Mouse (Mus musculus) liver, embryonic 14.5 days (tissue): ENCODE measurements around the gene Nrsn2. TPM values are rescaled to one million over a fixed set of nuclear protein-coding genes. Genes with fewer than 3 reads are reported as not detected.

Experiments
- ATAC-seq: fragments of 200-750 bp; cut with Nextera tagmentation; 2 replicates; pipeline ENCODE4 v1.8.0; 2017; ENCODE audit warnings: moderate number of reproducible peaks, mild to moderate bottlenecking, moderate library complexity; ENCODE audit not compliant: insufficient read depth
- DNase-seq, 3 experiments: peaks; one replicate each; pipeline ENCODE4 v3.0.0-alpha.2; 2012 to 2013; ENCODE audit warnings: low read depth in 3 of 3, low spot score in 3 of 3
- H3K27ac ChIP-seq: fragments of 300-500 bp; sonication (generic); 2 replicates; pipeline ENCODE4 v1.5.1; 2014; ENCODE audit warnings: moderate library complexity, mild to moderate bottlenecking, control low read depth, inconsistent platforms
- H3K27me3 ChIP-seq: fragments of 300-500 bp; sonication (generic); 2 replicates; pipeline ENCODE4 v1.6.1; 2014; ENCODE audit warnings: mild to moderate bottlenecking, low read length, moderate library complexity; ENCODE audit not compliant: control insufficient read depth, insufficient read depth
- H3K36me3 ChIP-seq: fragments of 300-500 bp; sonication (generic); replicated peaks from 2 replicates; pipeline ENCODE4 v1.6.1; 2014; ENCODE audit warnings: low read depth; ENCODE audit not compliant: control insufficient read depth, insufficient read depth
- H3K4me1 ChIP-seq, 2 experiments: fragments of 200-500 bp in 1 of 2; fragments of 300-500 bp in 1 of 2; sonication (generic) in 1 of 2; replicated peaks; 2 replicates each; pipeline ENCODE4 v1.6.1; 2012 to 2014; ENCODE audit warnings: antibody characterized with exemption in 1 of 2, inconsistent platforms in 1 of 2, low read length in 1 of 2; ENCODE audit not compliant: control insufficient read depth in 2 of 2, insufficient read depth in 2 of 2
- H3K4me2 ChIP-seq: fragments of 300-500 bp; sonication (generic); 2 replicates; pipeline ENCODE4 v1.6.1; 2014; ENCODE audit warnings: low read depth, mild to moderate bottlenecking, control low read depth, moderate library complexity
- H3K4me3 ChIP-seq, 2 experiments: fragments of 200-500 bp in 1 of 2; fragments of 300-500 bp in 1 of 2; sonication (generic) in 1 of 2; 2 replicates each; pipeline ENCODE4 v1.5.1; 2012 to 2014; ENCODE audit warnings: low read depth in 2 of 2, low read length in 2 of 2, mild to moderate bottlenecking in 2 of 2, control low read depth in 1 of 2, inconsistent platforms in 1 of 2, moderate library complexity in 1 of 2; ENCODE audit not compliant: insufficient read depth in 1 of 2
- H3K9ac ChIP-seq: fragments of 300-500 bp; sonication (generic); replicated peaks from 2 replicates; pipeline ENCODE4 v1.6.1; 2014; ENCODE audit warnings: mild to moderate bottlenecking, control low read depth, moderate library complexity
- H3K9me3 ChIP-seq: fragments of 300-500 bp; sonication (generic); 2 replicates; pipeline ENCODE4 v1.6.1; 2016; ENCODE audit warnings: low read length, mixed read lengths; ENCODE audit not compliant: control insufficient read depth
- CTCF ChIP-seq: IDR thresholded peaks from 2 replicates; pipeline ENCODE4 v1.5.1; 2016; ENCODE audit warnings: antibody characterized with exemption, low read depth, control low read depth
- EP300 ChIP-seq: IDR thresholded peaks from 2 replicates; pipeline ENCODE4 v1.6.1; 2016; ENCODE audit warnings: antibody characterized with exemption, low read depth
- WGBS: fragments of 180-500 bp; shearing (Covaris S2); extraction: QIAGEN DNeasy Blood & Tissue Kit; methylation state at CpG from one replicate; pipeline ENCODE4 v1.1.7; 2014; ENCODE audit not compliant: insufficient replicate concordance; 5-methylcytosine and 5-hydroxymethylcytosine counted together
- polyA plus RNA-seq, 2 experiments: library from polyadenylated mRNA; depleted of rRNA in 1 of 2; stranded (reverse) in 1 of 2; unstranded in 1 of 2; fragments of >200 nt; fragmentation: Nextera tagmentation in 1 of 2; extraction: Ambion mirVana in 1 of 2; gene quantifications; 2 replicates each; pipeline versions ENCODE4 v1.2.1 to v1.2.3; 2012 to 2014

The Nrsn2 gene
- polyA plus RNA-seq, 2 experiments = not detected

DNA sequence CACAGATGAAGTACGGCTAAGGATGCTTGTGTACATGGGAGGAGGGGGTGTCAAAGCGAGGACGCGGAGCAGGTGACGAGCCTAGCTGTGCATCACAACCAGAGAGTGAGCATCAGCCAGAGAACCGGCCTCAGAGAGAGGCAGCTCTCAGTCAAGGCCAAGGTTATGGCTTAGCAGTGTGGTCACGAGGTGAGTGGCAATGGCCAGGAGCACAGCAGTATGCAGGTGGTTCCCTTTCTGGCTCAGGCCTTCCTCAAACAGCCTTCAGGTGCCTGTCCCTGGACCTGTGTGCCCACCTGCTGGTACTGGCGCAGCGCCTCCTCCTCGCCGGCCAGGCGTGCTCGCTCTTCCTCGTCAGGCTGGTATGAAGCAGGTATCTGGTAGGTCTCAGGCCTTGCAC is 52.5 kb downstream of the Nrsn2 start:
- no peaks in the 10 kb centered on the region for H3K27me3 ChIP-seq
- DNase-seq = no peak
- ATAC-seq = no peak
- peaks cover 33% of the 10 kb centered on the region for H3K36me3 ChIP-seq
- H3K9ac ChIP-seq = no peak overlapping the region
- no peak overlapping the region for H3K4me3 ChIP-seq
- H3K4me2 ChIP-seq = no peak overlapping the region
- 86% methylated on average over 14 of the region's 14 CpGs for WGBS
- TF ChIP-seq EP300 (no peak), CTCF (no peak)
- no peaks in the 10 kb centered on the region for H3K4me1 ChIP-seq
- H3K27ac ChIP-seq = no peak overlapping the region
- H3K9me3 ChIP-seq = no peaks in the 10 kb centered on the region

DNA sequence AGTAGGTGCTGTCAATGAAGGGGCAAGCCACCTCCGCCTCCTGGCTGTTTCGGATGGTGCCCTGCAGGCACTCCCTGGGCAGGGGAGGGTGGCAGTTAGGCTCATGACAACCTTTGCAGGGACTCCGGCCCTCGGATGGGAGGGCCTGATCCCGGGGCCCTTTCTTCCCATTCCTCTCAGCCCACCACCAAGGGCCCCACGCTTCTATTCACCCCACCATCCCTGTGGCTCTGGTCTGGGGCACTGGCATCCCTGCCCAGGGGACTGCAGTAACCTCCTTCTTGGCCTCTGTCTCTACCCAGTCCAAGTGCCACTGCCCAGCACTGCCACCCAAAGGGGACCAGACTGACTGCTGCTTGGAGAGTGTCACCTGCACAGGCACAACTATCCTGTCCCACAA is 54.2 kb downstream of the Nrsn2 start:
- Histone ChIP-seq H3K4me3 (no peak overlapping the region), H3K27me3 (no peaks in the 10 kb centered on the region), H3K36me3 (peaks cover 39% of the 10 kb centered on the region), H3K27ac (no peak overlapping the region), H3K9me3 (no peaks in the 10 kb centered on the region), H3K4me2 (no peak overlapping the region), H3K9ac (no peak overlapping the region), H3K4me1 (no peaks in the 10 kb centered on the region)
- no peak for DNase-seq
- no peak for ATAC-seq
- TF ChIP-seq CTCF = no peak
- TF ChIP-seq EP300 = no peak
- 79% methylated on average over 6 of the region's 6 CpGs for WGBS

DNA sequence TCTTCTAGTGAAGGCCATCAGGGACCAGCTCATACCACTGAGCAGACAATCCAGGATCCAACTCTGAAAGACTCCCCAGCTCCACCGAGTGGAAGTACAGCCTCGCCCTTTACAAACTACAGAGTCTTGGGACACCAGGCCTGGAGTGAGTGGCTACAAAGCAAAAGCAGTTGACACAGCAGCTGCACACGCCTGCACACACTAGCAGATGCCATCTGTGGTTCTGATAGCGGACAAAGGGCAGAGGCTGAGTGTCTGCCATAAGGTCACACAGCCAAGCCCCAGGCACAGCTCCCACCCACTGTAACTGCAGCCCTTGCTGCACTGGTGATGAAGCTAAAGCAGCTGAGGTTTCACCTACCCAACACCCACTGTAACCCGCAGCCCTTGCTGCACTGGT is 54.9 kb downstream of the Nrsn2 start:
- ATAC-seq (no peak), DNase-seq (no peak)
- Histone ChIP-seq H3K4me1 (no peaks in the 10 kb centered on the region), H3K4me3 (no peak overlapping the region), H3K9me3 (no peaks in the 10 kb centered on the region), H3K27me3 (no peaks in the 10 kb centered on the region), H3K4me2 (no peak overlapping the region), H3K27ac (no peak overlapping the region), H3K36me3 (peaks cover 39% of the 10 kb centered on the region), H3K9ac (no peak overlapping the region)
- TF ChIP-seq CTCF (no peak), EP300 (no peak)
- 65% methylated on average over 5 of the region's 5 CpGs for WGBS

Other genes with a start within 250 kb of the Nrsn2 start
- 0.11 and 0.17 TPM in 2 replicates for gene Tcf15, start 233.1 kb downstream of the Nrsn2 start, polyA plus RNA-seq (2012; rRNA removed)
- not detected in 2 replicates for gene Tcf15, start 233.1 kb downstream of the Nrsn2 start, polyA plus RNA-seq (2014; fragmentation: Nextera tagmentation; extraction: Ambion mirVana)
- gene Csnk2a1, start 149.8 kb downstream of the Nrsn2 start, polyA plus RNA-seq (2012; rRNA removed) = 16.3 and 22.7 TPM in 2 replicates
- gene Csnk2a1, start 149.8 kb downstream of the Nrsn2 start, polyA plus RNA-seq (2014; fragmentation: Nextera tagmentation; extraction: Ambion mirVana) = 43.2 and 44.8 TPM in 2 replicates
- gene Tbc1d20, start 82.8 kb downstream of the Nrsn2 start, polyA plus RNA-seq (2012; rRNA removed) = 9.5 and 10.1 TPM in 2 replicates
- gene Tbc1d20, start 82.8 kb downstream of the Nrsn2 start, polyA plus RNA-seq (2014; fragmentation: Nextera tagmentation; extraction: Ambion mirVana) = 5.3 and 5.7 TPM in 2 replicates
- gene Rbck1, start 44.0 kb downstream of the Nrsn2 start, polyA plus RNA-seq (2012; rRNA removed) = 49.6 and 54.5 TPM in 2 replicates
- gene Rbck1, start 44.0 kb downstream of the Nrsn2 start, polyA plus RNA-seq (2014; fragmentation: Nextera tagmentation; extraction: Ambion mirVana) = 34.3 and 38.8 TPM in 2 replicates
- gene Trib3, start 32.6 kb downstream of the Nrsn2 start, polyA plus RNA-seq (2012; rRNA removed) = 0.54 and 0.77 TPM in 2 replicates
- 0.70 and 1.5 TPM in 2 replicates for gene Trib3, start 32.6 kb downstream of the Nrsn2 start, polyA plus RNA-seq (2014; fragmentation: Nextera tagmentation; extraction: Ambion mirVana)
- 4.4 TPM in 2 replicates for gene Sox12, start 21.4 kb upstream of the Nrsn2 start, polyA plus RNA-seq (2012; rRNA removed)
- gene Sox12, start 21.4 kb upstream of the Nrsn2 start, polyA plus RNA-seq (2014; fragmentation: Nextera tagmentation; extraction: Ambion mirVana) = 1.4 and 1.9 TPM in 2 replicates
- gene Zcchc3, start 38.4 kb upstream of the Nrsn2 start, polyA plus RNA-seq (2012; rRNA removed) = 7.6 and 9.1 TPM in 2 replicates
- 8.7 and 10.7 TPM in 2 replicates for gene Zcchc3, start 38.4 kb upstream of the Nrsn2 start, polyA plus RNA-seq (2014; fragmentation: Nextera tagmentation; extraction: Ambion mirVana)
- 0.15 and 0.19 TPM in 2 replicates for gene 6820408C15Rik, start 38.9 kb upstream of the Nrsn2 start, polyA plus RNA-seq (2012; rRNA removed)
- 0.11 and 0.23 TPM in 2 replicates for gene 6820408C15Rik, start 38.9 kb upstream of the Nrsn2 start, polyA plus RNA-seq (2014; fragmentation: Nextera tagmentation; extraction: Ambion mirVana)
- gene Defb23, start 88.0 kb upstream of the Nrsn2 start, polyA plus RNA-seq (2012; rRNA removed) = not detected in 2 replicates
- gene Defb23, start 88.0 kb upstream of the Nrsn2 start, polyA plus RNA-seq (2014; fragmentation: Nextera tagmentation; extraction: Ambion mirVana) = not detected in 2 replicates
- not detected in 2 replicates for gene Defb20, start 100.4 kb upstream of the Nrsn2 start, polyA plus RNA-seq (2012; rRNA removed)
- gene Defb20, start 100.4 kb upstream of the Nrsn2 start, polyA plus RNA-seq (2014; fragmentation: Nextera tagmentation; extraction: Ambion mirVana) = not detected in 2 replicates
- not detected in 2 replicates for gene Defb22, start 113.5 kb upstream of the Nrsn2 start, polyA plus RNA-seq (2012; rRNA removed)
- gene Defb22, start 113.5 kb upstream of the Nrsn2 start, polyA plus RNA-seq (2014; fragmentation: Nextera tagmentation; extraction: Ambion mirVana) = not detected in 2 replicates
- not detected in 2 replicates for gene Defb26, start 135.1 kb upstream of the Nrsn2 start, polyA plus RNA-seq (2012; rRNA removed)
- gene Defb26, start 135.1 kb upstream of the Nrsn2 start, polyA plus RNA-seq (2014; fragmentation: Nextera tagmentation; extraction: Ambion mirVana) = not detected in 2 replicates
- not detected in 2 replicates for gene Defb28, start 141.6 kb upstream of the Nrsn2 start, polyA plus RNA-seq (2012; rRNA removed)
- gene Defb28, start 141.6 kb upstream of the Nrsn2 start, polyA plus RNA-seq (2014; fragmentation: Nextera tagmentation; extraction: Ambion mirVana) = not detected in 2 replicates
- gene Defb29, start 163.5 kb upstream of the Nrsn2 start, polyA plus RNA-seq (2012; rRNA removed) = not detected in 2 replicates
- gene Defb29, start 163.5 kb upstream of the Nrsn2 start, polyA plus RNA-seq (2014; fragmentation: Nextera tagmentation; extraction: Ambion mirVana) = not detected in 2 replicates
- gene Gm17416, start 192.7 kb upstream of the Nrsn2 start, polyA plus RNA-seq (2012; rRNA removed) = not detected in 2 replicates
- gene Gm17416, start 192.7 kb upstream of the Nrsn2 start, polyA plus RNA-seq (2014; fragmentation: Nextera tagmentation; extraction: Ambion mirVana) = not detected in 2 replicates
- gene Defb21, start 196.1 kb upstream of the Nrsn2 start, polyA plus RNA-seq (2012; rRNA removed) = not detected in 2 replicates
- gene Defb21, start 196.1 kb upstream of the Nrsn2 start, polyA plus RNA-seq (2014; fragmentation: Nextera tagmentation; extraction: Ambion mirVana) = not detected in 2 replicates
- not detected in 2 replicates for gene Defb19, start 203.7 kb upstream of the Nrsn2 start, polyA plus RNA-seq (2012; rRNA removed)
- not detected in 2 replicates for gene Defb19, start 203.7 kb upstream of the Nrsn2 start, polyA plus RNA-seq (2014; fragmentation: Nextera tagmentation; extraction: Ambion mirVana)
- not detected in 2 replicates for gene Defb45, start 222.8 kb upstream of the Nrsn2 start, polyA plus RNA-seq (2012; rRNA removed)
- gene Defb45, start 222.8 kb upstream of the Nrsn2 start, polyA plus RNA-seq (2014; fragmentation: Nextera tagmentation; extraction: Ambion mirVana) = not detected in 2 replicates
- not detected in 2 replicates for gene Defb36, start 227.7 kb upstream of the Nrsn2 start, polyA plus RNA-seq (2012; rRNA removed)
- not detected in 2 replicates for gene Defb36, start 227.7 kb upstream of the Nrsn2 start, polyA plus RNA-seq (2014; fragmentation: Nextera tagmentation; extraction: Ambion mirVana)
- not detected in 2 replicates for gene Defb25, start 246.4 kb upstream of the Nrsn2 start, polyA plus RNA-seq (2012; rRNA removed)
- gene Defb25, start 246.4 kb upstream of the Nrsn2 start, polyA plus RNA-seq (2014; fragmentation: Nextera tagmentation; extraction: Ambion mirVana) = not detected in 2 replicates